Mouse (Mus musculus): ENCODE results near the gene Nlk. TPM values are rescaled to one million over a fixed set of nuclear protein-coding genes. Genes with fewer than 3 reads are reported as not detected.

The Nlk gene
- polyA plus RNA-seq (2012; rRNA removed), result 18.7 and 21.0 TPM in 2 replicates

DNA sequence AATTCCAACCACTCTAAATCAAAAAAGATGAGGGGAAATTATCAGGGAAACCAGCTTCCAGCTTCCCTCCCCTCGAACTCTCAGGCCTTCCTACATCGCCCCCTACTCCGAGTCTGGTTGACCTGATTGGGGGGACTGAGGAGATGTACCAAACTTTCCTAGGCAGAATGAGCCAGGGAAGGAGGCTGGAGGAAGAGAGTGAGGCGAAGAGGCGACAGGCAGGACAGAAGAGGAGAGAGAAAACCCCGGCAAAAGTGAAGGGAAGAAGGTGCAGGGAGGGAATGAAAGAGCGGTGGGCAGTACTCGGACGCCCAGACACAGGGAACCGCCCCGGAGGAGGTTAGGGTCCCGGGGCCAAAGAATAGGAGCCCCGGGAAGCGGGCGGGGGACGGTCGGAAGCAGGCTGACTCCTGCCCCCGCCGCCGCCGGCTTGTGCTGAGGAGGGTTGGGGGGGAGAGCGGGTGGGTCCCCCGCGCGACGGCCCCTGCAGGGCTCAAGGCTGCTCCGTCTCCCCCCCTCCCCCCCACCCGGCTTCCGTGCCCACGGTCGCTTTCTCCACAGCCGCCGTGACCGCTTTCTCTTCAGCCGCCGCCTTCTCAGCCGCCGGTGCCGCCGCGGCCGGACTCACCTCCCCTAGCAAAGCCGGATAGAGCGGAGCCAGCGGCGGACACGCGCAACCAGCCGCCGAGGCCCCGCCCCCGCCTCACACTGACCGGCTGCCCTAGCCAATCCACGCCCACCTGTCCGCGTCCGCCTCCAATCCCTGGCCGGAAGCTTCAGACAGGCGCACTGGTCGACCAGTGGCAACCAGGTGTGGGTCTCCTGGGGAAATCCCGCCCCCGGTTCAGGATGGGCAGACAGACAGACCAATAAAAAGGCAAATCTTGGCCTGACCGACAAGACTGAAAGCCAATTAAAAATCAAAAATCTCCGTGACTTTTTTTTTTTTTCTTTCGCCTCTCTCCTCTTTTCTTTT, at the start of gene Nlk:
Gene Nlk (minus strand): TSS at position 597 of the 976 bp plus-strand sequence.
- peak; percentile 95 for DNase-seq (ENCODE audit: low spot score)

DNA sequence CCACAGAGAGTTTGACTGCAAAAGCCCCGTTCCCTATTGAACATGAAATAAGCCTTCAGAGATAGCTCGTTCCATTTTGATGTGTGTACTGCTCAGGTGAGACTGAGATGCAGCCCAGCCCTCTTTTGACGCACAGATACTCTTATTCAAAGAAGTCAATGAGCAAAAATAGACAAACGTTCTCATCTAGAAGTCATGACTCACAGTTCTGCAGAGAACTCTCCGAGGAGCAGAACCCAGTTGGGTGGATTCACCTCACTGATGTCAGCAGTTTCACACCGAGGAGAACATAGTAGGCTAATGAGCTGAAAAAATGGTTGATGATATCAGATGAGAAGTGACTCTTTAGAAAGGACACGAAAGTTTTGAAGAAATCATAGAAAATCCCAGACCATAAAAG, 49.1 kb upstream of the Nlk start:
- no peak for DNase-seq (ENCODE audit: low spot score)

DNA sequence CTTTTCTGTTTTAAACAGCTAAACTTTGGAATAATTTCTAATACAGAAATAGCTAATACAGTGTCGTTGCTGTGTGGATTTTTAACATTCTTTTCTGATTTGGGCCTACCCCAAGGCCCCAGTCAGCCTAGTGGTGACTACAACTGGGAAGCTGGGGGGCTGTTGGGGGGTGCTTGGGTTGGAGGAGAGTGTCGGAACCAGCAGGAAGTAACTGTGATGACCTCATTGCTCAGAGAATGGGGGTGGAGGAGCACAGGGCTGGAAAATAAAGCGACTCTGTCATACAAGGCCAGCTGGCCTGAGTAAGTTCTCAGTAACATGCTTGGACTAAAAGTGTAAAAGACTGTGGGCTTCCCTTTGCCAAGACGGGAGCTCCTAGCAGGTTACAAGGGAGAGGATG, 48.3 kb upstream of the Nlk start:
- DNase-seq (ENCODE audit: low spot score), result no peak

DNA sequence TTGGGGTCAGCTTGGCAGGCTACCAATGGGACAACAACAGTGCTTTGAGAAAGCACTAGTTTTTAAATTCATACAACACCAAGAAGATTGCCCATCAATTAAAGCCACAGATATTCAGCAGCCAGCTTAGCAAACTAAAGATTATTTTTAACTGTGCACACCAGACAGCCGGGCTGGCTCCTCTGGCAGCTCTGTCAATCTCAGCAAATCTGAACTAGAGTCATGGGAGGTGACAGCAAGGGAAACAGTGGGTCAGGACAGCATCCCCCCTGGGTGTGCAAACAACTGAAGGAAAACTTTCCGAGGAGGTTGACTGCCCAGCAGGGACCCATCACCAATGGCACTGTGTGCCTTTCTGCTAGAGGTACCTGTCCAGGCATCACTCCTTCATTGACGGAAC, 45.3 kb upstream of the Nlk start:
- DNase-seq (ENCODE audit: low spot score), result no peak

DNA sequence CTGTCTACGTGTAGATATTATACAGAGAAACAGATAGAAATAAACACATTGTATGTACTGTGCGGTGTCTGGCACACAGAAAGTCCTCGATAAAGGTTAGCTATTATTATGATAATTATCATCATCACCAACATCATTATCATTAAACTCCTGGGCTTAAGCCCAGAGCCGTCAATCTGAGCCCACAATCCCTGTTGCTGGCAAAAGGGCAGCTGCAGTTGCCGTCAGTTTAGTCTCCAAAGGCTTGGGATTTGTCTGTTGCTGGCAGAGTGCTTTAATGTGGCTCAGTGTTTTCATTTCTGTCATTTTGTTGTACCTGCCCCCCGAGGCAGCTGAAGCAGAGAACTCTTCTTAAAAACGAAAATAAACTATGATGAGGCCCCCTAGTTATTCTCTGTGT, 44.8 kb upstream of the Nlk start:
- DNase-seq (ENCODE audit: low spot score), result no peak

DNA sequence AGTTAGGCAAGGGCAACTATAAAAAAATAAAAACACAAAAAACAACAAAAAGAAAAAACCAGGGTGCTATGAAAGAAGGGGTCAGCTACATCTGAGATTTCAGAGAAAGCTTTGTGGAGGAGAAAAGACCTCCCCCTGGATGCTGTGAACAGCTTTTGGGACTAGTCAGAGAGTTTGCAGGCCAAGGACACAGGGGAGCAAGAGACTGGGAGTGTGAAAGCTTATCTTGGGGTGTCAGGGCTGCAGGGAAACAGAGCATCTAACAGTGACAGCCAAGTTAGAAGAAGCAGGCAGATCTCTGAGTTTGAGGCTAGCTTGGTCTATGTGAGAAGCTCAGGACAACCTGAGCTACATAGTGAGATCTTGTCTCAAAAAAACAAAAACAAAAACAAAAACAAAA, 42.2 kb upstream of the Nlk start:
- DNase-seq (ENCODE audit: low spot score), result no peak

DNA sequence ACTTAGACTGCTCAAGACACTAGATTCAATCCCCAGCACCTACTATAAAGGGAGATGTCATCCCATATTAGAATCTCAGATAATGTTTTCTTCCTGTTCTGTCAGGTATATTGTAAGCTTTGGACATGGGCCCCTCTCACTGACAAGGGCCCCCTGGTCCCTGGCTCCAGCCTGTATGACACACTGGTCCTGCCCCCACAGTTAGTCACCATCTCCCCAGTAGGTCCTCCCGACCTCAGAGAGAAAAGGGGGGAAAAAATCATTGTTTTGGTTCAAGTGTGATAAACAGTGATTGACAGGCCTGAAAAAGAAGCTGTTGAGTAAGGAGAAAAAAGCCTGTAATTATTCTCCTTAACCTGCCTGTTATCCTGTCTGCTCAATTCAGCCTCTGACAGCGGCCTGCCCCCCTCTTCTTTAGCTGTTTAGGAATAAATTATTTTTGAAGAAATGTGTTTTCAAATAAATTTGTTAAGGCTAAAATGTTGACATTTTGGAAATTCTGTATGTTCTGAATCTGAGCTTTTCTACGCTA, 39.8 kb upstream of the Nlk start:
- DNase-seq (ENCODE audit: low spot score), result no peak

DNA sequence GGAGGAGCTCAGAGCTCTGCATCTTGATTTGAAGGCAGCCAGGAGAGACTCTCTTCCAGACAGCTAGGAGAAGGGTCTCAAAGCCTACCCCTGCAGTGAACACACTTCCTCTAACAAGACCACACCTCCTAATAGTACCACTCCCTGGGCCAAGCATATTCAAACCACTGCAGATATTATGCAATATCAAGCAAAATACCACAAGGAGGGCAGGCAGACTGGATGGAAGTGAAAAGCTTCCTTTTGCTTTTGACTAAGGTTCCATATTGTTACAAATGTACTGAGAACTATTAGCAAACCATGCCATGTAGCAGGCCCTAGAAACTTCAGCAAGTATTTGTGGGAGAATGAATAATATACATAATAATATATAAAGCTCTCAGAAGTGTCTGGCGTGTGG, 38.0 kb upstream of the Nlk start:
- DNase-seq (ENCODE audit: low spot score), result no peak

DNA sequence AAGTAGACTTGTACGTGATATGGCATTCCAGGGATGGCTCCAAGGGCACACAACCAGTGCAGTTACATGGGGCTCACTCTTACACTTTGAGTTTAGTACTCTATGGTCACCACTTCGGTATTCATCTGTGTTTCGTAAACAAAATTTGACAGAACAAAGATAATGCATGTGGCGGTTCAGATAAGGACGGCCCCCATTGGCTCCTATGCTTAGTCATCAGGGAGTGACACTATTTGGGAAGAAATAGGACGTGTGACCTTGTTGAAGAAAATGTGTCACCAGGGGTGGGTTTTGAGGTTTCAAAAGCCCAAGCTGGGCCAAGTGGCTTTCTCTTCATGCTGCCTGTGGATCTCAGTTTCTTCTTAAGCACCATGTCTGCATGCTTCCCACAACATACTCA, 35.4 kb upstream of the Nlk start:
- no peak for DNase-seq (ENCODE audit: low spot score)

DNA sequence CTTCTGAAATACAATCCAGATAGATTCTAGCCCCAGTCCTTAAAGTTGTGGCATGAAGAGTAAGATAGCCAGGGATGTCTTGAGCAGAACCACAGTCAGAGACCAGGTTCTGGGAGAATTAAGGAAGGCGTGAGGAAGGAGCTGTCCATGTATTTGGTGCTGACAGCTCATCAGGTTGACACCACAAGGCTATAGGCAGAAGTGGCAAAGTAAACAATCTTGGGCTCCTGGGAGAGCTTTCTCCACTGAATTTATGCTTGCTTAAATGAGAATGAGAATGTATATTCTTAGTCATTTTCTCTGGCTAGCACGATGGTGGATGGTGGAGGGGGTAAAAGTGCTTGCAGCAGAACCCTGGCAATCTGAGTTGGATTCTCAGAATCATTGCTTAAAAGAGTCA, 33.7 kb upstream of the Nlk start:
- DNase-seq (ENCODE audit: low spot score), result no peak

DNA sequence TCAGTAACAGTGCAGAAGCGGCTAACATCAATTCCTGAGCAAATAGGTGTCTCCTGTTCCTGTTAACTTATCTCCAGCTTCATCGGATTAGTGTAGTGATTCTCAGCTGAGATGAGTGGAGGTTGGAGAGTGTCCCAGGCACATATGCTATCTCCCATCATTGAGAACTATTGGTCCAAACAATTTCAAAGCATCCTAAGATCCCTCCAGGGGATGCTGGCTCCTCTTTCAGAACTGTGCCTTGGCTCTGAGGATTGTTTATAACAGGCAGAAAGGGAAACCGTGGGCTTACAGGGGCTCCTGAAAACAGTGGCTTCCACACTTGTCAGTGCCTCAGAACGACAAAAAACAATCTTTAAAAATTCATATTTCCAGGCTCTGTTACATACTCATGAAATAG, 30.9 kb upstream of the Nlk start:
- no peak for DNase-seq (ENCODE audit: low spot score)

DNA sequence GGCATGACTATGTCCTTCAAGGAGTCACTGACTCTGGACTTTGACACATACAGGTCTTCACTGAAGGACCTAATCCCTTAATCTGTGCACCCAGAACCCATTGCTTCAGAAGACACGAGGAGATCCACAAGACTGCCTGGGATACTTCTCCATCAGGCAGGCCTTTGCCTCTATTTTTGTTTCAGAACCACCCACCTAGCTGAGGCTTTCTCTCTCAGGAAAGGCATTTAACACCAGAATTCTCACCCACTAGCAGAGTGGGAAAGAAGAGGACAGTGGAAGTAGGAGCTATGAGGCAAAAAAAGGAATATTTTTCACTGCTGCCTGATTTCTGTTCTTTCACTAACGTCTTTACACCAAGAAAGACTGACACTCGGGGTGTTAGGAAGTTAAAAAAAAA, 29.2 kb upstream of the Nlk start:
- no peak for DNase-seq (ENCODE audit: low spot score)

DNA sequence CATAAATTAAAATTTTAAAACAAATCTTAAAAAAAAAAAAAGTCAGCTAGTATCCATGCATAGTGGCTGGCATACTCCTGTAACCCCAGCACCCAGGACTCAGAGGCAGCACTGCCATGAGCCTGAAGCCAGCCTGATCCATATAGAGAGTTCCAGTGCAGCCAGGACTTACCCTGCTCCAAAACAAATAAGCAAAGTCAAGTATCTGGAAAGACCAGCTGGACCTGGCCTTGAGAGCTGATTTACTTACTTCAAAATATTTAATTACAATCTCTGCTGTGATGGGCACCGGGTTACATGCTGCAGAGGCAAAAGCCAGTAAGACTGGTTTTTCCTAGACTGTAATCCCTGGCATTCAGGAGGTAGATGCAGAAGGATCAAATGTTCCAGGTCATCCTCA, 27.6 kb upstream of the Nlk start:
- DNase-seq (ENCODE audit: low spot score), result no peak

DNA sequence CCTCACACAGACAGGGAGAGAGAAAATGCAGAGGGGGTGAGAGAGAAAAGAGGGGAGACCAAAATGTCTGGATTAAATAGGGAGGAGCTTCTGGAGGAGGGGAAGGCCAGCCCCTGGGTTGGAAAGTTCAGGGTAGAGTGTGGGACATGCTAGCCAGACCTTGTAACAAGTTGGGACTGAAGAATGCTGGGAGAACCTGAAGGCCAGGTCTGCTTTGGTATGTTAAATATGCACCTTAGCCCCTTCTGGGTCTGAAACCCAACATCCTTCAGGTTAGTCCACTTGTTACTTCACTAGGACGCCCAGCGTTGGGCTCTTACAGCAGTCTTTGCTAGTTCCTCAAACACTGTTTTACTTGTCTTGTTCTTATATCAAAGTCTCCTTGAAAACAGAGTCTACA, 24.2 kb upstream of the Nlk start:
- no peak for DNase-seq (ENCODE audit: low spot score)

DNA sequence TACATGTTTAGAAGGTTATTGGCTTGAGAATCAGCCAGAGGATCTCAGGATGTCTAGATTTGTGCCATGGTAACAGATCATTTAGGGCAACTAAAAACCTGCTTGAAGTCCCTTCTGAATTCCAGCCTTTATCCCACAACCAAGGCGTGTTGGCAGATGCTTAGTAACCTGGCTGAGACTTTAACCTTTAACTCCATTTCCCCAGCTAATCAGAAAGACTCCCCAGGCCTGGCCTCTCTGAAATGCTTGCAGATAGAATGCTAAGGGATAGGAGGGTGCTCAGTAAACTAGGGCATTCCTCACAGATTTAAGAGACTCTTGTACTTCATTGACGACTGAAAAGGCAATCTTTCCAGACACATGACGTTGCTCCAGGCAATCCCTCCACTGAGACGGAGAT, 20.5 kb upstream of the Nlk start:
- DNase-seq (ENCODE audit: low spot score), result no peak

DNA sequence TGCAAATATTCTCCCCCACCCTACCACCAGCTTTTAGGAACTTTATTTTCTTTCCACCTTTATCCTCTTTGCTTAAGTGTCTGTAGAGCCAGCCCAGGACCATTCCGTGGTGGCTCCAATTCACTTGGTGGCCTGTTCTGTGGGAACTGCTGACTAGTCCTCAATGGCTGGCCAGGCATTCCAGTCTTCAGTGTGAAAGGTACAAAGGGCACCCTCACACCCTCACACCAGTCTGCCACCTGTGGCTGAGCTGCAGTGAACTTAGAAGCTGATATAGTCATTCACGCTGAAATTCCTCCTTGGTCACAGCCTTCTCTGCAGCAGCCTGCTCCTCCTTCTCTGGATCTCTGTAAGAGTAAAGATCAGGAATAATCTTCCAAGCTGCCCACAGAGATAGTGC, 11.5 kb upstream of the Nlk start:
- no peak for DNase-seq (ENCODE audit: low spot score)

DNA sequence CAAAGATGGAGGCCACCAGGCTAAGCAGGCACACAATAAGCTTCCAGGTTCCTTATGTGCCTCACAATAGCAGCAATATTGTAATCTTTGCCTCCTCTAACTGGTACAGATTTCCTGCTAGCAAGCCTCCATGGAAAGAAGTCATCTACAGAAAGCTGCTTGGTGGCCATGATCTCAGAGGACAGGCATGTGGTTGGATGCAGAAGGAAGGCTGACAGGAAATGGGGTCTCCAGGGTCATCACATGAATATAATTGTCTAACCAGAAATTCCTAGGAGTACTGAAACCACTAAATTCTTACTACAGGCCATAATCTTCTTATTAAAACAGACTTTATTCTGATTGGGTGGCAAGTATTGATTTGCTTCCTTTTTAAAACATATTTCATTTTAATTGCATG, 8.9 kb upstream of the Nlk start:
- DNase-seq (ENCODE audit: low spot score), result no peak

DNA sequence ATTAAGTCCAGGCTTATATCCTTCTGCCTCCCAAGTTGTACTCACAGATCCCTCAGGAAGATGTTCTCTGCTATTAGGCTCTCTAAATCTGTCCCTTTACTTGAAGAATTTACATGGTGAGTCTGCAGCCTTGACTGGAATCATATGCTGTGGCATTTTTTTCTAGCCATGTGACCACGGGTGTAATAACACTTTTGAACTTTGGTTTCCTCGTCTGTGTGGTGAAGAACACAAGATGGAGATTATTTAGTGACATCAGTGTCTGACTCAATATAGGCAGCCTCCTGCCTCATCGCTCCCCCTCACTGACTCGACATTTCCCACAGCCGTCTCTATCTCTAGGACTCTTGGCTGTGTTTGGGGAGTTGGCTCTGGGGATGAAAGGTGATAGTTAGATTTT, 5.9 kb upstream of the Nlk start:
- no peak for DNase-seq (ENCODE audit: low spot score)

DNA sequence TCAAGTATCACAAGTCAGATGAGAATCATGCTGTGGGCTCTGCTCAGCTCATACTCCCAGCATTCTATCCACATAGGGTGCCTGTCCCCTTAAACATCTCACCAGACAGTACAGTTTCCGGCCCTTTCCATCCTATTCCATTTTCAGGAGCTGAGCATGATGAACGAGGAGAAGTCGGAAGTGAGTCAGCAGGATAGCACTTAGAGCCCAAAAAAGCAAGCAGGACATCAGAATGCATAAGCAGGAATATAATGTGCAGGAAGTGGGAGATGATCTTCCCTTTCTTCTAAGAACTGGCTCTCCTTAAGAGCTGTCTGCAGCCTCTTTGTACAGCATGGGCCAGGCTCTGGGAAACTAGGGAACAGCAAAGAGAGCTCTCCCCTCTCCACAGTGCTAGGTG, 5.1 kb upstream of the Nlk start:
- DNase-seq (ENCODE audit: low spot score), result no peak

DNA sequence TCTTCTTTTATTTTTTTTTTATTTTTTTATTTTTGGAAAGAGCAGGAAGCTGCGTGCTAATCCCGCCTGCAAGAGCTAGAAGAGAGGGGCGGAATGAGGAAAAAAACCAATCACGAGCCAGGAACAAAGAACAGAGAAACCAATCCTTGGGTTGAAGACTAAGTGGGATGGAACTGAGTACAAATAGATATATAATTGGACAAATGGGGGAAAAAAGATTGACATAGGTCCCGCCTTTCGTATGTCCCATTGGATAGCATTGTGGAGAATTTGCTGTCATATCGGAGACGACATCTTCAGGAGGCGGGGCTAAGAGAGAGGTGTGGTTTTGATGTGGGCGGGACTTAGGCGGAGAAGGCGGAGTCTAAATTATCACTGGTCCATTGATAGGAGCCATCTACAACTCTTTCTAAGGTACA, 589 bp upstream of the Nlk start:
- DNase-seq (ENCODE audit: low spot score), result peak; percentile 34

DNA sequence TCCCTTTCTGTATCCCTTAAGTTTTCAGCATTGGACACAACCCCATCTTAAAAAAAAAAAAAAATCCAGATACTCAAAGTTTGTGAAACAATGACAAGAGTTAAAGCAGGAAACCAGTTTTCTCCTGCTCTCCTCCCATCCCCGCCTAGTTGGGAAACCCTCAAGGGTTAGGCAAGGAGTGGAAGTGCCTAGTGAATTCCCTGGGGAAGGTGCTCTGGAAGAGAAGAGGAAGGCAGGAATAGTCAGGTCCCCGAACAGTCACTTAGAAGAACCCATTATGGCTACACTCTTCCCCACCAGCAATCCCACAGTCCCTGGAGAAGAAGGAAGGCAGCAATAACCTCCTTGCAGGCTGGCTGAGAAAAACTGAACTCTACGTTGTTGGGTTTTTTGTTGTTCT, 2.9 kb downstream of the Nlk start:
- DNase-seq (ENCODE audit: low spot score), result no peak

DNA sequence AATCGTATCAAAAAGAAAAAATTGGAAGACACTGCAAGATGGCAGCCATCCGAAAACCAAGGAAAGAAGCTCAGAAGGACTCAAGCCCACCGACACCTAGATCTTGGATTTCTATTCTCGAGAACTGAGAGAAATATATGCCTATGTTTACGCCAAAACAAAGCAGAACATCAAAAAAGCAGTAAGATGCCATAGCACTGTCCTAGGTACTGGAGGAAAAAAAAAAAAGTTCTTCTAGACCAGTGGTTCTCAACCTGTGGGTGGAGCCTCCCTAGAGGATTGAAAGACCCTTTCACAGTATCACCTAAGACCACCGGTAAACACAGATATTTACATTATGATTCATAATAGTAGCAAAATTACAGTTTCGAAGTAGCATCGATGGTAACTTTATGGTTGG, 3.9 kb downstream of the Nlk start:
- DNase-seq (ENCODE audit: low spot score), result no peak

DNA sequence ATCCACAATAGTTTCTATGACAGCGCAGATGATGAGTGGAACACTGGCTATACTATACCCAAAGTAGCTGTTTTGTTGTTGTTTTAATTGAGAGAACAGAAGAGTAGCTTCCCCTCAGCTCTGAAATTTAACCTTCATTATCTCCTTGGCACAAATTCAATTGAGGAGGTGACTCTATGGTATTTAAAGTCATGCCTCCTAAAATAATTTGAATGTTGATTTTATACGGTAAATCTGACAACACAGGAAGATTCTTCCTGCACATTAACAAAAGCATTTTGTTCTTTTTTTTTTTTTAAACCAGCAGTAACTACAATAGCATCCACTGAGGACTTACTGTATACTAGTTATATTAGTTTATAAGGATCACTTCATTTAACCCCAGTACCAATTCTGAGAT, 6.0 kb downstream of the Nlk start:
- DNase-seq (ENCODE audit: low spot score), result no peak

DNA sequence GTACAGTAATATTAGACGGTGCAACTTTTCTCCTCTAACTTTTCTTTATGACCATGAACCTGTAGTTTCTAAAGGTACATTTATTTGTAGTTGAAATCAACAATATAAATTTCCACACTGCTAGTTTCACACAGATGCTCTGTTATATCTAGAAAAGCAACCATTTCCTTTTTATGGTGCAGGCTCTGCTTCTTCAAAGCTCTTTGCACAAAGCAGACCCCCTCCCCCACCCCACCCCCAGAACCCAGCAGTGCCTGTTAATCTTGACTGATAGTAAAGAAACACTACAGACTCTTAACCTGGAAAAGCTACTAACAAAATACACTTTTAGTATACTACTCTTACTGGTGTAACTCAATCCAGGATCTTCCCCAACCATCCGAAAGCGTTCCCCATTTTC, 6.6 kb downstream of the Nlk start:
- DNase-seq (ENCODE audit: low spot score), result no peak
